In the genomic region with DNA sequence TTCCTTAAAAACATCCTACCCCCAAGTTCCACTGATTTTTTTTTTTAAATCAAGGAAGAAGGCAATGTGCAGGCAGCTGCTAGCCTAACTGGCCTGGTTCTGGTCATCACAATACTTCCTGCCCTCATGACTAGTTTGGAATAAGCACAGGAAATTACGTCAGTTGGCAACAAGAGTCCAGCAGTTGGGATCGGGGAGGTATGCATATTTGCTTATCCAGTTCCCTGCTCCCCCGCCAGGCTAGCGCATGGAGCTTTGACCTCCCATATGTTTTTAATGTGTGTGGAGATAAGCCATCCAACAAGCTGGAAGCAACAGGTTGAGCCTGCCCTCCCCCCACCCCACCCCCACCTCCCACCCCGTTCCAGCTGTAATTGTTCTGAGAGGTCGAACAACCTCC, we compare ENCODE assay signal across 10 mouse cellular contexts.
DNase-seq lines count a peak whose midpoint lies in the region; ATAC-seq lines count a peak whose summit lies in the region.
"Had no signal": no experiment of that assay in that cellular context is flagged by ENCODE, and none has a peak within 500 bp of the region (broad histone marks: within the 10 kb centered on the region; RNA-seq: fewer than 3 reads in every experiment).

No protein-coding gene starts in this region.

- H3K9ac ChIP-seq in intestine, embryonic 16.5 days (ENCODE audit: low read depth, low read length), result no peak overlapping the region
- no peak overlapping the region for H3K9ac ChIP-seq in intestine, embryonic 15.5 days
- no peak overlapping the region for H3K9ac ChIP-seq in embryonic facial prominence, embryonic 12.5 days
- H3K9ac ChIP-seq: lung, embryonic 15.5 days had no signal

- no peaks in the 10 kb centered on the region for H3K36me3 ChIP-seq in intestine, embryonic 16.5 days (ENCODE audit: control insufficient read depth, insufficient read depth, low read length)
- H3K36me3 ChIP-seq in intestine, embryonic 15.5 days, result no peaks in the 10 kb centered on the region
- no peaks in the 10 kb centered on the region for H3K36me3 ChIP-seq in embryonic facial prominence, embryonic 12.5 days
- H3K36me3 ChIP-seq: lung, embryonic 15.5 days had no signal

- WGBS in intestine, embryonic 16.5 days, result 36% methylated on average over 6 of the region's 6 CpGs
- 25% methylated on average over 6 of the region's 6 CpGs for WGBS in intestine, embryonic 15.5 days
- WGBS in embryonic facial prominence, embryonic 12.5 days, result 12% methylated on average over 6 of the region's 6 CpGs

- H3K4me3 ChIP-seq in intestine, embryonic 16.5 days (ENCODE audit: low read length), result no peak overlapping the region
- H3K4me3 ChIP-seq in intestine, embryonic 15.5 days (replicated peaks), result no peak overlapping the region
- H3K4me3 ChIP-seq in embryonic facial prominence, embryonic 12.5 days, result no peak overlapping the region
- H3K4me3 ChIP-seq: lung, embryonic 15.5 days had no signal

- H3K4me2 ChIP-seq in intestine, embryonic 16.5 days (ENCODE audit: low read depth, low read length), result no peak overlapping the region
- H3K4me2 ChIP-seq in intestine, embryonic 15.5 days (replicated peaks), result no peak overlapping the region
- H3K4me2 ChIP-seq in embryonic facial prominence, embryonic 12.5 days (replicated peaks), result peak overlapping the region; percentile 13; the same call in 1 of the 2 replicates
- H3K4me2 ChIP-seq: lung, embryonic 15.5 days had no signal

- H3K27ac ChIP-seq in intestine, embryonic 16.5 days (ENCODE audit: low read length), result no peak overlapping the region
- no peak overlapping the region for H3K27ac ChIP-seq in intestine, embryonic 15.5 days
- H3K27ac ChIP-seq in embryonic facial prominence, embryonic 12.5 days, result peak overlapping the region; percentile 74
- H3K27ac ChIP-seq: lung, embryonic 15.5 days had no signal

- peak; percentile 90 for DNase-seq in NIH3T3 (ENCODE audit: low read depth)
- peak; percentile 47 for DNase-seq in heart, postnatal 36 days
- DNase-seq in layer of hippocampus, postnatal 25 days (ENCODE audit: extremely low spot score in 1 of 2, low spot score in 1 of 2), result no peak
- no peak for DNase-seq in frontal cortex, postnatal 25 days (ENCODE audit: low spot score in 2 of 2)
- DNase-seq in ovary, postnatal 10 days (ENCODE audit: low spot score), result no peak
- DNase-seq: adrenal gland, postnatal 10 days had no signal

- peak; percentile 43; the same call in 1 of the 2 replicates for ATAC-seq in intestine, embryonic 16.5 days
- ATAC-seq in intestine, embryonic 15.5 days, result no peak
- ATAC-seq in embryonic facial prominence, embryonic 12.5 days (ENCODE audit: insufficient number of reproducible peaks, insufficient read depth, low FRiP score, low TSS enrichment), result no peak

- H3K9me3 ChIP-seq in intestine, embryonic 16.5 days (ENCODE audit: control insufficient read depth, low read length), result no peaks in the 10 kb centered on the region
- H3K9me3 ChIP-seq in intestine, embryonic 15.5 days, result no peaks in the 10 kb centered on the region
- H3K9me3 ChIP-seq in embryonic facial prominence, embryonic 12.5 days, result no peaks in the 10 kb centered on the region
- H3K9me3 ChIP-seq: lung, embryonic 15.5 days had no signal

- intact Hi-C loops in heart, postnatal 36 days (cut with DNase I), result loop anchor here (10.0 kb wide), 1 partner anchor 181 kb away; no protein-coding TSS in a partner anchor

- H3K4me1 ChIP-seq in intestine, embryonic 16.5 days (ENCODE audit: control insufficient read depth, insufficient read depth, low read length), result peaks cover 9% of the 10 kb centered on the region; the same call in 1 of the 2 replicates
- 0 out of 2 replicates have a peak, but pooled peaks cover 2% of the 10 kb centered on the region for H3K4me1 ChIP-seq in intestine, embryonic 15.5 days (replicated peaks)
- H3K4me1 ChIP-seq in embryonic facial prominence, embryonic 12.5 days, result peaks cover 35% of the 10 kb centered on the region

- no peaks in the 10 kb centered on the region for H3K27me3 ChIP-seq in intestine, embryonic 16.5 days (replicated peaks; ENCODE audit: control insufficient read depth, insufficient read depth, low read length)
- no peaks in the 10 kb centered on the region for H3K27me3 ChIP-seq in intestine, embryonic 15.5 days (replicated peaks)
- H3K27me3 ChIP-seq in embryonic facial prominence, embryonic 12.5 days, result no peaks in the 10 kb centered on the region
- H3K27me3 ChIP-seq: lung, embryonic 15.5 days had no signal

Comparison
In these comparisons a context has a peak if more than half of its experiments do, and no peak if none do; other contexts are left out.
1. DNase-seq: peak in NIH3T3 (single experiment) and heart, postnatal 36 days (2 of 2); none in layer of hippocampus, postnatal 25 days (0 of 2), frontal cortex, postnatal 25 days (0 of 2) and ovary, postnatal 10 days (single experiment).